Mouse (Mus musculus): ENCODE data around the gene Dner. TPM values are rescaled to one million over a fixed set of nuclear protein-coding genes. Genes with fewer than 3 reads are reported as not detected.

The Dner gene
- polyA plus RNA-seq, 1 experiment: not detected

DNA sequence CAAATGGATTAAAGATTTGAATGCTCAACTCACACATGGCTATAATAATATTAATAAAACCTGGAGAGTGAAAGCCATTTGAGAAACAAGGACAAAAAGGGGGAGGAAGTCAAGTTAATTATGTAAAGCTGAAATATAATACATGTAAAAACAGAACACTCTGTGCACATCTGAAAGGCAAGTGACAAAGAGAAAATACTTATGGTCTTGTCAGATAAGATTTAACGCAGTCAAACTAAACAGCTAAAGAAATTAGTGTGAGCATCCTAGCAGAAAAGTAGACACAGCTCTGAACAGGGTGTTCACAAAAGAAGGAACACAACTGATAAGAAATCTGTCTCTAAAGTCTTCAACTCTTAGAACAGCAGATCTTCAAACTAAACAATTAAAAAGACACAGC is 293.9 kb downstream of the Dner start:
- Histone ChIP-seq H3K4me1 (no peaks in the 10 kb centered on the region), H3K27me3 (replicated peaks) (no peaks in the 10 kb centered on the region), H3K36me3 (replicated peaks; ENCODE audit: low read length) (no peaks in the 10 kb centered on the region), H3K4me3 (replicated peaks) (no peak overlapping the region), H3K9me3 (peaks cover 20% of the 10 kb centered on the region)
- TF ChIP-seq GATA1 (IDR thresholded peaks at IDR 0.05; ENCODE audit: borderline replicate concordance, low read length) (no peak), FLI1 (IDR thresholded peaks at IDR 0.05; ENCODE audit: low read length) (no peak)

GRCm38 (mm10) chr1:84399671-84400070 is 296.4 kb downstream of the Dner start:
- Histone ChIP-seq H3K4me1 (no peaks in the 10 kb centered on the region), H3K9me3 (peaks cover 20% of the 10 kb centered on the region), H3K27me3 (replicated peaks) (no peaks in the 10 kb centered on the region), H3K36me3 (replicated peaks; ENCODE audit: low read length) (no peaks in the 10 kb centered on the region), H3K4me3 (replicated peaks) (no peak overlapping the region)
- TF ChIP-seq GATA1 (IDR thresholded peaks at IDR 0.05; ENCODE audit: borderline replicate concordance, low read length): no peak
- TF ChIP-seq FLI1 (IDR thresholded peaks at IDR 0.05; ENCODE audit: low read length): no peak

GRCm38 (mm10) chr1:84399118-84399517 is 296.9 kb downstream of the Dner start:
- Histone ChIP-seq H3K36me3 (replicated peaks; ENCODE audit: low read length) (no peaks in the 10 kb centered on the region), H3K27me3 (replicated peaks) (no peaks in the 10 kb centered on the region), H3K4me3 (replicated peaks) (no peak overlapping the region), H3K9me3 (peaks cover 15% of the 10 kb centered on the region), H3K4me1 (no peaks in the 10 kb centered on the region)
- TF ChIP-seq GATA1 (IDR thresholded peaks at IDR 0.05; ENCODE audit: borderline replicate concordance, low read length): no peak

- H3K27me3 ChIP-seq (replicated peaks): no peaks in the 10 kb centered on the region
- TF ChIP-seq FLI1 (IDR thresholded peaks at IDR 0.05; ENCODE audit: low read length): no peak
- TF ChIP-seq GATA1 (IDR thresholded peaks at IDR 0.05; ENCODE audit: borderline replicate concordance, low read length): no peak
- H3K4me3 ChIP-seq (replicated peaks): no peak overlapping the region
These were observed 299.2 kb downstream of the Dner start for GRCm38 (mm10) chr1:84396787-84397186.

DNA sequence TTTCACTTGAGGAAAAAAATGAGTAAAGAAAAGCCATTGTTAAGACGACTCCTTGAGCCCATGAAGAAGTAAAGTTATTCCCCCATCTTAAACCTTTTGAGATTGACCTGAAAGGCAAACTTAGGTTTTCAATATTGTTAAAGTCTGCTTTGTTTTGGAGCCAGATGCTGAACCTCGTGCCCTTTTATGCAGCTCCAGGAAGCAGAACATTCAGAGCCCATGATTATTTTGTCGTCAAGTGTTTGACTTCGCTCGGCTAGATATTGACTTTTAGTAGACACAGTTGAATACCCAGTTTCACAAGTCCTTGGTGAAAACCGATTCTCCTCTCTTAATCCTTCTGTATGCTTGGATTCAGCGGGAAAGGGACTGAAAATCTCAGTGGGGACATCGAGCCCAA is 300.1 kb downstream of the Dner start:
- H3K27me3 ChIP-seq (replicated peaks): no peaks in the 10 kb centered on the region
- H3K4me1 ChIP-seq: no peaks in the 10 kb centered on the region
- peaks cover 20% of the 10 kb centered on the region for H3K9me3 ChIP-seq
- H3K36me3 ChIP-seq (replicated peaks; ENCODE audit: low read length): no peaks in the 10 kb centered on the region
- TF ChIP-seq GATA1 (IDR thresholded peaks at IDR 0.05; ENCODE audit: borderline replicate concordance, low read length) (no peak), FLI1 (IDR thresholded peaks at IDR 0.05; ENCODE audit: low read length) (no peak)
- no peak overlapping the region for H3K4me3 ChIP-seq (replicated peaks)

More at GRCm38 (mm10) chr1:84396787-84397186, 299.2 kb downstream of the Dner start:
- Histone ChIP-seq H3K9me3 (peaks cover 12% of the 10 kb centered on the region), H3K36me3 (replicated peaks; ENCODE audit: low read length) (no peaks in the 10 kb centered on the region), H3K4me1 (no peaks in the 10 kb centered on the region)

DNA sequence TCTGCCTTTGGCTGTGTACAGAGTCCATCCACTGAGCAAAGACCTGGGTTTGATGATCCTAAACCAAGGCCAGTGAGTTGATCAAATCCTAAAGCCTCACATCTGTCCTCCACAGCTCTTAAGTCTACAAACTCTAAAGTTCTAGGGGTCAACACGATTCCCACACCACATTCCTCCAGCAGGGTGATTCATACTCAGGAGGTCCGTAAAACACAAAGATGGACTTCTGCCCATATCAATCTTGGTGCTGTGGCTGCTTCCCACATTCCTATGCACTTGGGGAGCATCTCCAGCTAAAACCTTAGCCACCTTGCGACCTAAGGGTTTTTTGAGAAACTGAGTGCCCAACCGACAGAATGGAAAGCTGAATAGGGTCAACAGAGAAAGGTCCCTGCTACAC is 305.1 kb downstream of the Dner start:
- no peaks in the 10 kb centered on the region for H3K36me3 ChIP-seq (replicated peaks; ENCODE audit: low read length)
- no peaks in the 10 kb centered on the region for H3K27me3 ChIP-seq (replicated peaks)
- H3K4me1 ChIP-seq: no peaks in the 10 kb centered on the region
- TF ChIP-seq FLI1 (IDR thresholded peaks at IDR 0.05; ENCODE audit: low read length) (no peak), GATA1 (IDR thresholded peaks at IDR 0.05; ENCODE audit: borderline replicate concordance, low read length) (no peak)
- no peak overlapping the region for H3K4me3 ChIP-seq (replicated peaks)
- H3K9me3 ChIP-seq: peaks cover 43% of the 10 kb centered on the region

GRCm38 (mm10) chr1:84387616-84388015 is 308.4 kb downstream of the Dner start:
- Histone ChIP-seq H3K9me3 (peaks cover 64% of the 10 kb centered on the region), H3K27me3 (replicated peaks) (no peaks in the 10 kb centered on the region), H3K36me3 (replicated peaks; ENCODE audit: low read length) (no peaks in the 10 kb centered on the region), H3K4me1 (no peaks in the 10 kb centered on the region), H3K4me3 (replicated peaks) (no peak overlapping the region)
- TF ChIP-seq FLI1 (IDR thresholded peaks at IDR 0.05; ENCODE audit: low read length): no peak
- TF ChIP-seq GATA1 (IDR thresholded peaks at IDR 0.05; ENCODE audit: borderline replicate concordance, low read length): no peak

DNA sequence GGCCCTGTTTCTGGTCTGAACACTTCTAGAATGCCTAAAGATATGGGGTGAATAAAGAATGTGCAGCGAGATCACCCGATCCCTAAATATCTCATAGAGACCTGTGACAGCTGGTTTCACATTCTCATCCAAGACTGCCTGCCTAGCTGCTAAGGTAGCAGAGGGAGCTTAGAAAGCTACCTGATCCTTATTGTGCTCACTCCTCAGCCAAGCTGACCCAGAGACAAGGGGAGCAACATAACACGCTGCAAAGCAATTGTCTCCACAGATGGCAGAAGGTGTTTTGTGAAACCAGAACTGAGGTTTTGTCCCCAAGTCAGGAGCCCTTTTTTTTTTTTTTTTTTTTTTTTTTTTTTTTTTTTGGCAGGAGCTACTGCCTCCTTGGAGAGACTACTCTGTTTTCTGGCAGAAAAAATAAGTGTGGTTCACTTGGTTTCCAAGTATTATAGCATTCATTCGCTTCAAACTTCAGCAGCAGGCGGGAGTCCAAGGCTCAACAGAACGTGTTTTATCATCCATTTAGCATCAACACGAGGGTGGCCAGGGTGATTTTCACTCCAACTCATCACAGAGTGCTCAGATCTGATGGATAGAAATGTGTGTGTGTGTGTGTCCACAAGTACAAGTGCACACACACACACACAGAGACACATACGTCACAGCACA is 309.4 kb downstream of the Dner start:
- Histone ChIP-seq H3K4me3 (replicated peaks) (no peak overlapping the region), H3K4me1 (no peaks in the 10 kb centered on the region), H3K36me3 (replicated peaks; ENCODE audit: low read length) (no peaks in the 10 kb centered on the region), H3K9me3 (peaks cover 69% of the 10 kb centered on the region), H3K27me3 (replicated peaks) (no peaks in the 10 kb centered on the region)
- TF ChIP-seq FLI1 (IDR thresholded peaks at IDR 0.05; ENCODE audit: low read length): no peak
- no peak for TF ChIP-seq GATA1 (IDR thresholded peaks at IDR 0.05; ENCODE audit: borderline replicate concordance, low read length)

DNA sequence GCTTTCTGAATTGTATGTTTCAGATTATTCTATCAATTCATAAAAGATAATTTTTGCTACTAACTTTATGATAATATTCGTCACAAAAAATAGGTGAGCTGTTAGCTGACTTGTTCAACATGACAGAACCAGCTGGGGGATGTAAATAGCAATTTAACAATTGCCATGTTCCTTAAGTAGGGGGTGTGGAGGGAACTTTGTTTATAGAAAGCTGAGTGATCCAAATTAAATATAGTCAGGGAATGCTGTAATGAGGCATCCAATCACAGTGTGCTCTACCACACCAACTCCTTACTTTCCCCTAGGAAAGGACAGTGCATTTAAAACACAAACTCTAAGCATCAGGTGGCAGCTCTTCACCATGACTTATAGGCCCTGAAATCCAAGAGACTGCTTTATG is 313.3 kb downstream of the Dner start:
- peaks cover 66% of the 10 kb centered on the region for H3K9me3 ChIP-seq
- H3K4me3 ChIP-seq (replicated peaks): no peak overlapping the region
- no peaks in the 10 kb centered on the region for H3K4me1 ChIP-seq
- TF ChIP-seq GATA1 (IDR thresholded peaks at IDR 0.05; ENCODE audit: borderline replicate concordance, low read length) (no peak), FLI1 (IDR thresholded peaks at IDR 0.05; ENCODE audit: low read length) (no peak)
- H3K27me3 ChIP-seq (replicated peaks): no peaks in the 10 kb centered on the region
- no peaks in the 10 kb centered on the region for H3K36me3 ChIP-seq (replicated peaks; ENCODE audit: low read length)

GRCm38 (mm10) chr1:84382064-84382463 is 314.0 kb downstream of the Dner start:
- no peaks in the 10 kb centered on the region for H3K27me3 ChIP-seq (replicated peaks)
- no peaks in the 10 kb centered on the region for H3K4me1 ChIP-seq
- no peak overlapping the region for H3K4me3 ChIP-seq (replicated peaks)
- no peak for TF ChIP-seq GATA1 (IDR thresholded peaks at IDR 0.05; ENCODE audit: borderline replicate concordance, low read length)
- TF ChIP-seq FLI1 (IDR thresholded peaks at IDR 0.05; ENCODE audit: low read length): no peak
- H3K9me3 ChIP-seq: peaks cover 59% of the 10 kb centered on the region
- no peaks in the 10 kb centered on the region for H3K36me3 ChIP-seq (replicated peaks; ENCODE audit: low read length)

Data from megakaryocyte, embryonic 14.5 days (primary cell).